Mouse (Mus musculus): Measurements from ENCODE around the gene Ctso. TPM values are rescaled to one million over a fixed set of nuclear protein-coding genes. Genes with fewer than 3 reads are reported as not detected.

Gene Ctso
- 25.5 and 32.7 TPM in 2 replicates for polyA plus RNA-seq (2015; fragmentation: Nextera tagmentation; extraction: Ambion mirVana)

DNA sequence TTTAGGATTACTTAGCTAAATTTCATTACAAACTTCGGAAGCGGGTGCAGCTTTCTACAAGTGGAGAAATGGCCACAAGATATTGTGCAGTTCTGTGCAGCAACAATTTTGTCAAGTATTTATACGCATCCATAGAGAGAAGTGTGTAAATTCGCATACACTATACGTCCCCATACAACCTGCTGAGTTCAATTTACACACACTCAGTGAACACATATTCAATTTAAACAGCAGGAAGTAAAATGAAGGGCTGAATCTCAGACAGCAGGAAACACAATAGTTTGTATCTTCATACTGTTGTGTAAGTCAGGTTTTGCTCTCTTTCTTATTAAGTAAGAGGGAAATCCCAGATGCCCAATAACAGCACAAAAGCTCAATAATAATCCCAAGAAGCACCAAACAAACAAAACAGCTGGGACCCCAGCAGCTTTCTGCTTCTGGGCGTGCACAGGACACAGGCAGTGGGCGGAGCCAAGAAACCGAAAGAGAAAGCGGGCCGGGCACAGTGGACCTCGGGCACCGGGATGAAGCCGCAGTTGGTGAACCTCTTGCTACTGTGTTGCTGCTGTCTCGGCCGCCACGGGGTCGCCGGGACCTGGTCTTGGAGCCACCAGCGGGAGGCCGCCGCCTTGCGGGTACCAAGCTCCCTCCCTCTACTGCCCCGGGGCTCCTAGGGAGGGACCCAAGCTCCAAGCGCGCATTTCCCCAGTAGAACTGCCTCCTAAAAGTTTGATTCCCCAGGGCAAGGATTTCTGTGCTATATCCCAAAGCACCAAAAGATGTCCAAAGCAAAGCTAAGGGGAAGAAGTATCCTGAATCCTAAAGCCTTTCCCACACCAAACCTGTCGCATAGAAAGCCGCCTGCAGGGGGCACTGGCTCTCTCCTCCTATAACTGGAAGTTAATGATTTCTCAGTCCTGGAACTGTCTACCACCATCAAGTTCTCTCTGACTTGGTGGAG, at the start of gene Ctso:
Ctso (plus strand) TSS at position 461 of the 961 bp plus-strand sequence.
- DNase-seq (ENCODE audit: low spot score): peak; percentile 82

- DNase-seq (ENCODE audit: low spot score): no peak
Observed at GRCm38 (mm10) chr3:81883916-81884315, 48.5 kb upstream of the Ctso start.

GRCm38 (mm10) chr3:81885566-81885965, 46.8 kb upstream of the Ctso start:
- DNase-seq (ENCODE audit: low spot score): no peak

- DNase-seq (ENCODE audit: low spot score): no peak
Observed at GRCm38 (mm10) chr3:81889137-81889536, 43.3 kb upstream of the Ctso start.

DNA sequence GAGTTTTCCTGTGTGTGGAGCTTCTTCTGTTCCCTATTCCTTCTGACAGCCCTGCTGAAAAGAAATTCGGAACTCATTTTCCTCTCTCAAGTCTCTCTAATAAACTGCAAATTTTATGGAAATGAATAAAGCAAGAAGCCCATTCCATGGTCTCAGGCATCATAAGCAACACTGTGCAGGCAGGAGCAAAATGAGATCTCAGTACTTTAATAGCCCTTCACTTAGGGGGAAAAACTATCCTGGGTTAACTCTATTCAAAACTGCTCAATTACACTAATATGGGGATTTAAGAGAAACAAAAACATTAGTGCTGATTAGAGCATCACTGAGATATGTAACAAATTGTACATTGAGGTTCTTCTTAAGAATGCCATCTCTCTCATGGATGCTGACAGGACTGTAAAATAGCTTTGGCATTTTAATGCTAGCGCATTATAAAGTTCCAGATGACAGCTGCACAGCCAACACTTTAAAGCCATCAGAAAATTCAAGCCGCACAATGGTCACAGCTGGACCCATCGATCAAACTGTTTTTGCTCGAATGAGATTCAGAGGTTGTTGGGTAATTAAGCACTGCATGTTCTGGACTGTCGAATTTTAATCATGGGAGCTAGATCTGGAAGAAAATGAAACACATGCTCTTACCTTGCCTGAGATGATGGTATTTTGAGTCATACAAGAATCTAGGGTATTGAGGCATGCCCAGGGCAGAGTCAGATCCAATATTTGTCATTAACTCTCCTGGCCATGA, 21.9 kb upstream of the Ctso start:
- DNase-seq (ENCODE audit: low spot score): no peak

DNA sequence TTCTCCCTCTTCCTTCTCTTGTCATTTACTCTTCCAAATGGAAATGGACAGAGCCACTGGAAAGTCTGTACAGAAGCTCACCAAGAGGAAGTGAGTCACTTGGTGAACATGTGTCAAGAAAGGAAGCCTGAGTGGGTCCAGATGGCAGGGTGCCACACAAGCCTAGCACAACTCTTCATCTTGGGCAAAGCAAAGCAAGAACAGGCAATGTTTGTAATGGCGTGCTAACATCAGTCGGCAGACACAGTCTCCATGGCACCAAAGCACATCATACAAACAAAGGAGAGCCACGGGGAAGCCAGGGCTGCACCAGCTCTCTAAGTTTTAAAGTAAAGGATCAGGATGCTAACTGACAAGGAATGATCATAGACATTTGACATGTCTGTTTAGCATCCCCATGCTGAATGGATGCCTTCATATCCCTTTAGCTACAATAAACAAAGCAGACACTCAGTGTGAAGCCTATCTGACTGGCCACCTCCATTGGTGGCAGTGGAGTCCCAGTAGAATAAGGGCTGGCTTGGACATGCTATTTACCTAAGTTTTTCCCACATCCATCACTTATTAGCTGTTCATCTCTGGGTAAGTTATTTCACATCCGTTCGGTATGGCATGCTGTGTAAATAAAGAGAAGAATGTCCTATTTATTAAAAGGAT, 16.2 kb upstream of the Ctso start:
- DNase-seq (ENCODE audit: low spot score): no peak

DNA sequence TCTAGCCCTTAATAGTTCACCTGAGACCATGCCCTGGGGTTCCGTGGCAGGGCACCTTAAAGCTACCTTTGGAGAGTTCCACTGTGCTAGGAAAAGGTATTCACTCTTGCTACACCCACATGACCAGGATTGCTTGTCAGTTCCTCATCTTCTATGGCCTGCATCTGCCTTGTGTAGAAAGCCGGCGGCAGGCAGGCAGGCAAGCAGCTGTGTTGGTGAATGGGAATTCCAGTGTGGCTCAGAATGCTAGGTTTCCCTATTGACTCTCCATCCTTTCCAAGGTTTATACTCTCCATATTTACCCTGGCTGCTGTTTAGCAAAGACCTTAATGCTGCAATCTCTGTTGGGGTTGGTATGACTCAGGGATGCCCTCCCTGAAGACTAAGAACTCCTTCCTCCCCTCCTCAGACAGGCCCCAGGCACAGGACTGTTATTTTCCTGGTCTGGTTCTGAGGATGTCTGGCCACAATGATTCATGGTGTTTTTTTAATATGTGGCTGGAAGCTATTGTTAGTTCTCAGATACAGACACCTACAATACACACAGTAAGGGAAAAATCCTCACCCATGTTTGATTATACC, 15.0 kb upstream of the Ctso start:
- no peak for DNase-seq (ENCODE audit: low spot score)

- no peak for DNase-seq (ENCODE audit: low spot score)
Observed at GRCm38 (mm10) chr3:81918215-81918614, 14.2 kb upstream of the Ctso start.

GRCm38 (mm10) chr3:81919681-81920080, 12.7 kb upstream of the Ctso start:
- DNase-seq (ENCODE audit: low spot score): no peak

- no peak for DNase-seq (ENCODE audit: low spot score)
Observed at GRCm38 (mm10) chr3:81922910-81923309, 9.5 kb upstream of the Ctso start.

GRCm38 (mm10) chr3:81924931-81925330, 7.5 kb upstream of the Ctso start:
- DNase-seq (ENCODE audit: low spot score): peak; percentile 71

GRCm38 (mm10) chr3:81925856-81926255, 6.5 kb upstream of the Ctso start:
- peak; percentile 73 for DNase-seq (ENCODE audit: low spot score)

DNA sequence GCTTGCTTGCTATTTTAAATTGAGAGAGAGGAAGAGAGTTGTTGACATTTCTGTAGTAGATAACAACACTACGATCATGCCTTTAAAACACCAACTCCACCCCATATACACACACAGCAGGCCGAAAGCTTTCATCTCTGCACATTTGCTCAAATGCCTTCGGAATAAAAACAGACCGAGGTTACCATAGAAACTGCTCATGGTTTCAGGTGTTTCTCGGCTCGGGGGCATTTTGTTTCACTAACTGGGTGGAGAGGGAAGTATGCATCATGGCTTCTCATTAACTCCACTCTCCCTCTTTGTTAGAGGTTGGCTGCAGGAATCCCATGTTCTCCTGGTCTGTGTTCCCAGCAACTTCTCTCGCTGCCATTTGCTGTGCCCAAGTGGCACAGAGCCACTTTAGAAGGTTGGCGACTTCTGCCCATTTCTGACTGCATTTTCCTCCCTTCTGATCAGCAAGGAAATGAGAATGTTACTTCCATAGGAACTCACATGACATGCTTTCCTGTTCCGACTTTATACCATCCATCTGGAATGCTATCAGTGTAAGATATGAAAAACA, 5.6 kb upstream of the Ctso start:
- no peak for DNase-seq (ENCODE audit: low spot score)

- no peak for DNase-seq (ENCODE audit: low spot score)
Observed at GRCm38 (mm10) chr3:81929073-81929472, 3.3 kb upstream of the Ctso start.

DNA sequence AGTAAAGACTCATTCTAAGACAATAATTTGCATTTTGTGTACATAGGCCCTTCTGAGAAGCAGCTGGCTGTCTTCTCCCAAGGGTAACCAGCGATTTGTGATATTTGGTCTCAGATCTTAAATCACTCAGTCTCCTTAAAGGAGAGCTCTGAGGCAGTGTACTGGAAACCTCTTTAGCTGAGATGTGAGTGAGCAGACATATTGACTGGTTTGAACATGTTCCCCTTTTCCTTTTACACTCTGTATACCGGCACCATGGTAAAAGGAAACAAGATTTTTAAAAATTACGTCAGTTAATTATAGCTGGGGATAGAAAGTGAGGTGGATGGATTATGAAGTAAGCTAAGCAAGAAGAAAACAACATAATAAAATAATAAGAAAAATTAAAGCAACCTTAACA, 706 bp upstream of the Ctso start:
- DNase-seq (ENCODE audit: low spot score): no peak

DNA sequence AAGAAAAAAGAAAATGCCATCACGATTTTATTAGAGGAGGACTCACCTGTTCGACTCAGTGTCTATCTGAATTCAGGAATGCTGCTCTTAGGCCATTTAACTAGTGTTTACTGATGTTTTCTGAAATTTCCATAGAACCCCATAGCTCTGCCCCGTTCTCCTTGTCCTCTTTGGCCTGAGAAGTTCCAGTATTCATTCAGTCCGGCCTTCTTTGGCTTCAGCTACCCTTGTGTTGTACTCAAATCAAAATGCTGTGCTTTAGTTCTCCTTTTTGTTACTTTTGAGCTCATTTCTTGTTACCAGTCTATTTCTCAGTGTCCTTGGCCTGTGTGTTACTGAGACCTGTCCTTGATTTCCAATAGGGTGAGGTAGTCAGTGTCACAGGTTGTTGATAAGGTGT, 947 bp downstream of the Ctso start:
- no peak for DNase-seq (ENCODE audit: low spot score)

GRCm38 (mm10) chr3:81938924-81939323, 6.5 kb downstream of the Ctso start:
- DNase-seq (ENCODE audit: low spot score): no peak

- DNase-seq (ENCODE audit: low spot score): no peak
Observed at GRCm38 (mm10) chr3:81942341-81942740, 9.9 kb downstream of the Ctso start.

GRCm38 (mm10) chr3:81943097-81943496, 10.7 kb downstream of the Ctso start:
- DNase-seq (ENCODE audit: low spot score): no peak

- no peak for DNase-seq (ENCODE audit: low spot score)
Observed at GRCm38 (mm10) chr3:81944851-81945393, 12.5 kb downstream of the Ctso start.

DNA sequence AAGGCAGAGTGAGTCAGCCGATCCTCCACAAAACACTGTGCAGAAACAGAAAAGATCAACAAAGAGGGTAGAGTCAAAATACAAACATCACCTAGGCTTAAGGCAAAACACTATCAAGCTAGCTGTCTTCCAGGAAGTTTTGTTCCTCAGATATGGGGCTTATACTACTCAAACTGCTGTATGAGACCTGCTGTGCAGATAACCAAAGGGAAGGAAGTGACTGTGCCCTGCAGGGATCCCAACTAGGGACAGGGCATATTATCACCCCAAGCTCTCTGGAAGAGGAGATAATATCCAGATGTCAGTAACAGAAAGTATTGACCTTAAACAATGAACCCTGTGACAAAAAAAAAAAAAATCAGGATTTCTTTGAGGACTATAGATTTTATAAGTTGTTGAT, 16.6 kb downstream of the Ctso start:
- DNase-seq (ENCODE audit: low spot score): no peak

Measured in thymus, postnatal 0 days (tissue).